Mouse (Mus musculus) neutrophil, adult 59 days (primary cell): Measurements from ENCODE around the gene Izumo1r. TPM values are rescaled to one million over a fixed set of nuclear protein-coding genes. Genes with fewer than 3 reads are reported as not detected.

ENCODE experiments used
- total RNA-seq, 2 experiments: library from RNA; stranded (reverse); gene quantifications; 1 replicate in 1 of 2; 2 replicates in 1 of 2; pipeline ENCODE4 v1.2.4; 2023

The Izumo1r gene
- total RNA-seq, result not detected

DNA sequence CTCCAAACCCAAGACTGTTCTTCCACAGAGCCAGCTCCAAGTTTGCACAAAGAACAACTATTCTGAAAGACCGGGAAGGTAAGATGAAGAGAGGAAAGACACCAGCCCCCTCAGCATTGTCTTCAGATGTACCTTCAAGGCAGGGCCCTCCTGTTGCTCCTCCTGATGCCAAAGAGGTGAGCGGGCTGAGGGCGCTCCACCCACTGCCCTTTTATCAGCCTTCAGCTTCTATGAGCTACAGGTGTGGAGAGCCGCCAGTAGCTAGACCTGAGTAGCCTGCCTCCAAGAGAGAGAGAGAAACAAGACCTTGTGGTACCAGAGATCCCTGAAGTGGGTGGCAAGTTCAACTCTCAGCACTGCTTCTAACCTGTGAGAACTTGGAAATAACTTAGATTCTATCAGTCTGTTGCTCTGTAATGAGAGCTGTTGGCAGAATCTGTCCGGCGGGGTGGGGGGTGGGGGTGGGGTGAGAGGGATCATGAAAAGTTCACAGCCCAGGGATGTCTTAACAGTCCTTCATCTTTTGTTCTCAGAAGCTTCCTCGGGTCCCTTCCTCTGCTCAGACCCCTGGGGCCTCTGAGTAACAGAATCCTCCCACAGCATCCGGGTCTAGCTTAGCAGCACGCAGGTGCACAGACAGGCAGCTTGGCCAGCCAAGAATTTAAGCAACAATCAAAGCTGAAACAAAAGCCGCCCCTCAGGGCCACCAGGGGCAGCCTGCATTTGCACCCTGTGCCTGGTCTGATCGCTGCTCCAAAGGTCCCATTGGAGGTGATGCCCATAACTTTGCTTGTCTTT lies at the start of gene Izumo1r:
Gene Izumo1r (minus strand): TSS at position 369 of the 798 bp plus-strand sequence.

DNA sequence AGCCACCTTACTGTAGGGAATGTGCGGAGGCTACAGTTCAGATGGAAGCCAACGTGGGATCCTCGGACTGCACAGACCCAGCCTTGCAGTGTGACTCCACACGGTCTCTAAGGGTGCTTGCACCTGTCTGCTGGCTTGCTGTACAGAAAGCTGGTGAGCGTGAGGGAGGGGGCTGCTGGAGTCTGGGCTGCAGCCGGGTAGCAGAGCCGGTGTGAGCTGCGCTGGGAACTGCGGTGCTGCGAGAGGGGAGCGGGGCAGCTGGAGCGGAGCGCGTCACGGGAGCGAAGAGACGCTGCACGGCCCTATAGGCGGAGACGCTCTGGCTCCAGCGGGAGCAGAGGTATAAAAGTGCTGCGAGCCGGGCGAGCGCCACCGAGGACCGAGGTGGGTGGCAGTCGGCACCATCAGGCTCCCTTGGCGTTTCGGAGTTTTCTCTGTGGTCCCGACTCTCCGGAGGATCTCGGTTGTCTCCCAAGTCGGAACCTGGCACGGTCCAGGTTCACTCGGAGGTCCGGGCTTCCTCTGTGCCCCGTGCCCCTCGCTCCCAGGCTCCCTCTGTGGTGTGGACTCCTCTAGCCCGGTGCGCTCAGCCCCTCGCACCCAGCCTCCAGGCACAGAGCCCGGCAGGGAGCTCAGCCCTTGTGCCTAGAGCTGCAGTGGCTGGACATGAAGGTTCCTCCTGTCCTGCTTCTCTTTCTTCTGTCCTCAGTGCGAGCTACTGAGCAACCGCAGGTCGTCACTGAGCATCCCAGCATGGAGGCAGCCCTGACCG lies 43.7 kb downstream of the Izumo1r start, which contains the start of gene Gpr83:
Gene Gpr83 (plus strand): TSS at position 343 of the 772 bp plus-strand sequence.

Other genes starting within 250 kb of the Izumo1r start
- gene Piwil4, start 163.2 kb downstream of the Izumo1r start, total RNA-seq, result not detected
- 1 to 10 TPM; 8.2 to 8.6 TPM for gene Fut4, start 151.6 kb downstream of the Izumo1r start, total RNA-seq
- gene 1700012B09Rik, start 132.9 kb downstream of the Izumo1r start, total RNA-seq, result 1 to 10 TPM; 2.4 to 3.6 TPM
- gene Mre11a, start 119.3 kb downstream of the Izumo1r start, total RNA-seq, result 10 to 100 TPM; 26.4 to 26.5 TPM
- gene Ankrd49, start 119.1 kb downstream of the Izumo1r start, total RNA-seq, result 10 to 100 TPM; 11.5 to 16.3 TPM
- not detected for gene Gpr83, start 43.7 kb downstream of the Izumo1r start, total RNA-seq
- 10 to 100 TPM in 1 of 2 experiments, 1 to 10 TPM in 1; 9.6 to 12.3 TPM for gene Panx1, start 141.5 kb upstream of the Izumo1r start, total RNA-seq
- not detected for gene Hephl1, start 208.2 kb upstream of the Izumo1r start, total RNA-seq